Mouse (Mus musculus) intestine, embryonic 16.5 days (tissue): ENCODE data around the gene Tubb3. TPM values are rescaled to one million over a fixed set of nuclear protein-coding genes. Genes with fewer than 3 reads are reported as not detected.

ENCODE experiments used
- ATAC-seq: fragments of 200-750 bp; cut with Nextera tagmentation; 2 replicates; pipeline ENCODE4 v1.8.0; 2017; ENCODE audit warnings: moderate TSS enrichment, moderate library complexity
- H3K27ac ChIP-seq: fragments of 300-500 bp; sonication (generic); 2 replicates; pipeline ENCODE4 v1.5.1; 2014; ENCODE audit warnings: mild to moderate bottlenecking, low read length
- H3K27me3 ChIP-seq: fragments of 300-500 bp; sonication (generic); replicated peaks from 2 replicates; pipeline ENCODE4 v1.6.1; 2014; ENCODE audit warnings: low read length, control low read depth, mixed read lengths; ENCODE audit not compliant: control insufficient read depth, insufficient read depth
- H3K36me3 ChIP-seq: fragments of 300-500 bp; sonication (generic); 2 replicates; pipeline ENCODE4 v1.6.1; 2014; ENCODE audit warnings: low read length, control low read depth; ENCODE audit not compliant: control insufficient read depth, insufficient read depth
- H3K4me1 ChIP-seq: fragments of 300-500 bp; sonication (generic); 2 replicates; pipeline ENCODE4 v1.6.1; 2014; ENCODE audit warnings: low read length, control low read depth, mixed read lengths; ENCODE audit not compliant: control insufficient read depth, insufficient read depth
- H3K4me2 ChIP-seq: fragments of 300-500 bp; sonication (generic); 2 replicates; pipeline ENCODE4 v1.6.1; 2014; ENCODE audit warnings: low read depth, low read length, control low read depth
- H3K4me3 ChIP-seq: fragments of 300-500 bp; sonication (generic); 2 replicates; pipeline ENCODE4 v1.5.1; 2014; ENCODE audit warnings: mild to moderate bottlenecking, low read length
- H3K9ac ChIP-seq: fragments of 300-500 bp; sonication (generic); 2 replicates; pipeline ENCODE4 v1.6.1; 2014; ENCODE audit warnings: low read depth, low read length
- H3K9me3 ChIP-seq: fragments of 300-500 bp; sonication (generic); 2 replicates; pipeline ENCODE4 v1.6.1; 2016; ENCODE audit warnings: low read length, control low read depth; ENCODE audit not compliant: control insufficient read depth
- WGBS: fragments of 180-500 bp; shearing (Covaris S2); extraction: QIAGEN DNeasy Blood & Tissue Kit; methylation state at CpG from one replicate; pipeline ENCODE4 v1.1.7; 2014; 5-methylcytosine and 5-hydroxymethylcytosine counted together
- polyA plus RNA-seq: library from polyadenylated mRNA; unstranded; fragments of >200 nt; fragmentation: Nextera tagmentation; extraction: Ambion mirVana; gene quantifications from 2 replicates; pipeline ENCODE4 v1.2.1, GENCODE M21; 2015

The Tubb3 gene
- polyA plus RNA-seq, 1 experiment from 2014 or later: 52.6 TPM

GRCm38 (mm10) chr8:123454559-123454958 lies 43.3 kb downstream of the Tubb3 start:
- no peak for ATAC-seq
- H3K27me3 ChIP-seq: no peaks in the 10 kb centered on the region
- peaks cover 9% of the 10 kb centered on the region for H3K36me3 ChIP-seq
- H3K9me3 ChIP-seq: no peaks in the 10 kb centered on the region
- H3K4me2 ChIP-seq: no peak overlapping the region
- H3K27ac ChIP-seq: no peak overlapping the region
- H3K9ac ChIP-seq: no peak overlapping the region
- H3K4me1 ChIP-seq: no peaks in the 10 kb centered on the region
- 94% methylated on average over 6 of the region's 6 CpGs for WGBS
- no peak overlapping the region for H3K4me3 ChIP-seq

- no peaks in the 10 kb centered on the region; the same call in 1 of the 2 replicates for H3K36me3 ChIP-seq
- no peaks in the 10 kb centered on the region for H3K27me3 ChIP-seq
- no peak overlapping the region for H3K4me2 ChIP-seq
- no peak overlapping the region for H3K27ac ChIP-seq
- H3K9ac ChIP-seq: no peak overlapping the region
- 84% methylated on average over 4 of the region's 4 CpGs for WGBS
- H3K9me3 ChIP-seq: no peaks in the 10 kb centered on the region
- no peak overlapping the region for H3K4me3 ChIP-seq
- no peak for ATAC-seq
- H3K4me1 ChIP-seq: no peaks in the 10 kb centered on the region
Observed at GRCm38 (mm10) chr8:123463651-123464050, 52.4 kb downstream of the Tubb3 start.

- 74% methylated on average over 3 of the region's 3 CpGs for WGBS
- Histone ChIP-seq H3K9ac (no peak overlapping the region), H3K27me3 (no peaks in the 10 kb centered on the region), H3K36me3 (no peaks in the 10 kb centered on the region), H3K27ac (no peak overlapping the region), H3K9me3 (no peaks in the 10 kb centered on the region), H3K4me1 (no peaks in the 10 kb centered on the region), H3K4me3 (no peak overlapping the region), H3K4me2 (no peak overlapping the region)
- ATAC-seq: no peak
Observed at GRCm38 (mm10) chr8:123467476-123467875, 56.3 kb downstream of the Tubb3 start.

Other genes with a start within 250 kb of the Tubb3 start
- 7.5 and 12.6 TPM in 2 replicates for gene Dpep1, start 225.2 kb upstream of the Tubb3 start, polyA plus RNA-seq
- 173 and 184 TPM in 2 replicates for gene Chmp1a, start 198.7 kb upstream of the Tubb3 start, polyA plus RNA-seq
- gene Spata33, start 198.6 kb upstream of the Tubb3 start, polyA plus RNA-seq: 1.7 and 2.7 TPM in 2 replicates
- 23.7 and 27.8 TPM in 2 replicates for gene Cdk10, start 186.6 kb upstream of the Tubb3 start, polyA plus RNA-seq
- 6.0 TPM in 2 replicates for gene Spata2l, start 175.2 kb upstream of the Tubb3 start, polyA plus RNA-seq
- 16.5 and 19.3 TPM in 2 replicates for gene Zfp276, start 157.2 kb upstream of the Tubb3 start, polyA plus RNA-seq
- 16.3 and 19.3 TPM in 2 replicates for gene Vps9d1, start 157.1 kb upstream of the Tubb3 start, polyA plus RNA-seq
- gene Fanca, start 92.8 kb upstream of the Tubb3 start, polyA plus RNA-seq: 15.8 and 20.2 TPM in 2 replicates
- 0.89 and 2.0 TPM in 2 replicates for gene Spire2, start 78.7 kb upstream of the Tubb3 start, polyA plus RNA-seq
- gene Tcf25, start 37.7 kb upstream of the Tubb3 start, polyA plus RNA-seq: 155 and 161 TPM in 2 replicates
- not detected in 2 replicates for gene Mc1r, start 4.3 kb upstream of the Tubb3 start, polyA plus RNA-seq
- 26.5 and 27.4 TPM in 2 replicates for gene Def8, start 12.1 kb downstream of the Tubb3 start, polyA plus RNA-seq
- 45.3 and 48.7 TPM in 2 replicates for gene Afg3l1, start 66.5 kb downstream of the Tubb3 start, polyA plus RNA-seq
- 2.6 and 2.8 TPM in 2 replicates for gene Dbndd1, start 104.0 kb downstream of the Tubb3 start, polyA plus RNA-seq
- gene Gas8, start 107.4 kb downstream of the Tubb3 start, polyA plus RNA-seq: 20.0 and 20.5 TPM in 2 replicates
- 5.3 and 5.5 TPM in 2 replicates for gene Rhou, start 242.5 kb downstream of the Tubb3 start, polyA plus RNA-seq